ENCODE assay signal across 13 mouse cellular contexts in genomic region chr2:25172629-25173028, GRCm38 (mm10). TPM values are rescaled to one million over a fixed set of nuclear protein-coding genes. Genes with fewer than 3 reads are reported as not detected.
DNase-seq lines count a peak whose midpoint lies in the region; ATAC-seq and TF ChIP-seq lines count a peak whose summit lies in the region.
"Had no signal": no experiment of that assay in that cellular context is flagged by ENCODE, and none has a peak within 500 bp of the region (broad histone marks: within the 10 kb centered on the region; RNA-seq: fewer than 3 reads in every experiment).

No protein-coding gene starts in this region.

- peak overlapping the region; percentile 10; the same call in 1 of the 2 replicates for H3K4me3 ChIP-seq in heart, embryonic 10.5 days
- H3K4me3 ChIP-seq in embryonic facial prominence, embryonic 10.5 days: no peak overlapping the region
- no peak overlapping the region for H3K4me3 ChIP-seq in lung, postnatal 0 days (ENCODE audit: low read depth, low read length)
- H3K4me3 ChIP-seq: layer of hippocampus, adult 2 months had no signal

- H3K4me2 ChIP-seq in lung, postnatal 0 days (replicated peaks; ENCODE audit: low read depth, low read length): no peak overlapping the region
- H3K4me2 ChIP-seq: hindbrain, embryonic 14.5 days had no signal

- peaks cover 44% of the 10 kb centered on the region for H3K27me3 ChIP-seq in heart, embryonic 10.5 days (ENCODE audit: insufficient read depth, poor library complexity, severe bottlenecking)
- H3K27me3 ChIP-seq in embryonic facial prominence, embryonic 10.5 days (replicated peaks; ENCODE audit: low read depth, poor library complexity, severe bottlenecking): peaks cover 22% of the 10 kb centered on the region
- H3K27me3 ChIP-seq in lung, postnatal 0 days (replicated peaks; ENCODE audit: insufficient read depth, low read length): no peaks in the 10 kb centered on the region

- 58% methylated on average over 8 of the region's 8 CpGs for WGBS in heart, embryonic 10.5 days
- 72% methylated on average over 8 of the region's 8 CpGs for WGBS in embryonic facial prominence, embryonic 10.5 days
- 60% methylated on average over 8 of the region's 8 CpGs for WGBS in lung, postnatal 0 days

- H3K9ac ChIP-seq in lung, postnatal 0 days (replicated peaks; ENCODE audit: low read depth): no peak overlapping the region
- H3K9ac ChIP-seq: hindbrain, embryonic 14.5 days; liver, embryonic 14.5 days had no signal

- H3K36me3 ChIP-seq in heart, embryonic 10.5 days: no peaks in the 10 kb centered on the region
- no peaks in the 10 kb centered on the region for H3K36me3 ChIP-seq in embryonic facial prominence, embryonic 10.5 days (replicated peaks)
- no peaks in the 10 kb centered on the region for H3K36me3 ChIP-seq in lung, postnatal 0 days (ENCODE audit: insufficient read depth, low read length)

- peaks cover 65% of the 10 kb centered on the region for H3K4me1 ChIP-seq in heart, embryonic 10.5 days
- peaks cover 81% of the 10 kb centered on the region for H3K4me1 ChIP-seq in embryonic facial prominence, embryonic 10.5 days
- H3K4me1 ChIP-seq in lung, postnatal 0 days (ENCODE audit: insufficient read depth, low read depth, low read length): peaks cover 27% of the 10 kb centered on the region; the same call in 1 of the 2 replicates

- no peak for TF ChIP-seq CTCF in lung, postnatal 0 days (IDR thresholded peaks at IDR 0.05)

- no peak for TF ChIP-seq EP300 in lung, postnatal 0 days (IDR thresholded peaks at IDR 0.05)

- intact Hi-C loops in heart, postnatal 10 days (cut with DNase I): no loop called here

- ATAC-seq in lung, postnatal 0 days: peak; percentile 51

- no peaks in the 10 kb centered on the region for H3K9me3 ChIP-seq in heart, embryonic 10.5 days
- H3K9me3 ChIP-seq in embryonic facial prominence, embryonic 10.5 days: no peaks in the 10 kb centered on the region
- no peaks in the 10 kb centered on the region for H3K9me3 ChIP-seq in lung, postnatal 0 days (ENCODE audit: low read length)

- H3K27ac ChIP-seq in heart, embryonic 10.5 days: 0 out of 2 replicates have a peak overlapping the region, but pooled peaks have one; percentile 3
- peak overlapping the region; percentile 5; the same call in 1 of the 2 replicates for H3K27ac ChIP-seq in embryonic facial prominence, embryonic 10.5 days (replicated peaks)
- 0 out of 2 replicates have a peak overlapping the region, but pooled peaks have one; percentile 32 for H3K27ac ChIP-seq in lung, postnatal 0 days (ENCODE audit: low read length)
- H3K27ac ChIP-seq: hindbrain, embryonic 14.5 days; liver, embryonic 14.5 days had no signal

- no peak for DNase-seq in heart, embryonic 10.5 days (ENCODE audit: low spot score)
- no peak for DNase-seq in heart, adult 9 months (ENCODE audit: low spot score in 2 of 2)
- peak; percentile 79 for DNase-seq in 416B (ENCODE audit: low read depth)
- no peak for DNase-seq in embryonic facial prominence, embryonic 10.5 days (ENCODE audit: low spot score)
- DNase-seq in lung, postnatal 0 days (ENCODE audit: low spot score): peak; percentile 68
- DNase-seq in cerebellum, postnatal 25 days: no peak
- DNase-seq in left cerebral cortex, adult 8-10 months (ENCODE audit: low spot score in 2 of 2): no peak
- DNase-seq in heart, postnatal 10 days: no peak

RNA-seq across cellular contexts. Expression of gene Nrarp, which starts 7.9 kb away (rescaled TPM):
- 5.7 and 5.9 TPM in 2 replicates for polyA plus RNA-seq in heart, embryonic 10.5 days (2016; fragmentation: Nextera tagmentation; extraction: Ambion mirVana)
- 19.8 and 26.6 TPM in 2 replicates for polyA plus RNA-seq in embryonic facial prominence, embryonic 10.5 days (2016; fragmentation: Nextera tagmentation; extraction: Ambion mirVana)
- 14.1 and 16.0 TPM in 2 replicates for polyA plus RNA-seq in lung, postnatal 0 days (2015; fragmentation: Nextera tagmentation; extraction: Ambion mirVana)
- 10 to 100 TPM; 20.5 to 27.9 (median 23.4) TPM for total RNA-seq in left cerebral cortex, adult 8-10 months (2022)
- total RNA-seq in heart, postnatal 10 days (2021): 10 to 100 TPM; 23.9 to 25.1 TPM

RNA-seq across cellular contexts. Expression of gene Tor4a, which starts 24.1 kb away (rescaled TPM):
- polyA plus RNA-seq in heart, embryonic 10.5 days (2016; fragmentation: Nextera tagmentation; extraction: Ambion mirVana): 7.7 and 8.4 TPM in 2 replicates
- polyA plus RNA-seq in embryonic facial prominence, embryonic 10.5 days (2016; fragmentation: Nextera tagmentation; extraction: Ambion mirVana): 2.2 and 2.4 TPM in 2 replicates
- polyA plus RNA-seq in lung, postnatal 0 days (2015; fragmentation: Nextera tagmentation; extraction: Ambion mirVana): 13.8 and 14.8 TPM in 2 replicates
- 1 to 10 TPM; 2.2 to 3.4 (median 2.5) TPM for total RNA-seq in left cerebral cortex, adult 8-10 months (2022)
- 1 to 10 TPM; 5.6 to 6.5 TPM for total RNA-seq in heart, postnatal 10 days (2021)

RNA-seq across cellular contexts. Expression of gene Nelfb, which starts 38.7 kb away (rescaled TPM):
- polyA plus RNA-seq in heart, embryonic 10.5 days (2016; fragmentation: Nextera tagmentation; extraction: Ambion mirVana): 90.9 and 99.8 TPM in 2 replicates
- polyA plus RNA-seq in embryonic facial prominence, embryonic 10.5 days (2016; fragmentation: Nextera tagmentation; extraction: Ambion mirVana): 124 and 125 TPM in 2 replicates
- 74.0 and 80.1 TPM in 2 replicates for polyA plus RNA-seq in lung, postnatal 0 days (2015; fragmentation: Nextera tagmentation; extraction: Ambion mirVana)
- 10 to 100 TPM; 58.4 to 64.2 (median 59.4) TPM for total RNA-seq in left cerebral cortex, adult 8-10 months (2022)
- 10 to 100 TPM; 40.7 to 46.0 TPM for total RNA-seq in heart, postnatal 10 days (2021)

RNA-seq across cellular contexts. Expression of gene Stpg3, which starts 41.8 kb away (rescaled TPM):
- 0.10 TPM in 1 of 2 replicates, not detected in the other for polyA plus RNA-seq in heart, embryonic 10.5 days (2016; fragmentation: Nextera tagmentation; extraction: Ambion mirVana)
- polyA plus RNA-seq in embryonic facial prominence, embryonic 10.5 days (2016; fragmentation: Nextera tagmentation; extraction: Ambion mirVana): not detected in 2 replicates
- 0.12 TPM in 1 of 2 replicates, not detected in the other for polyA plus RNA-seq in lung, postnatal 0 days (2015; fragmentation: Nextera tagmentation; extraction: Ambion mirVana)
- under 1 TPM in 3 of 4 experiments, not detected in 1; 0.23 to 0.82 (median 0.30) TPM for total RNA-seq in left cerebral cortex, adult 8-10 months (2022)
- total RNA-seq in heart, postnatal 10 days (2021): not detected
- total RNA-seq: gastrocnemius, postnatal 4 days had no signal
- polyA plus RNA-seq: hindbrain, embryonic 14.5 days; liver, embryonic 14.5 days; midbrain, postnatal 0 days had no signal

RNA-seq across cellular contexts. Expression of gene Fam166a, which starts 45.9 kb away (rescaled TPM):
- polyA plus RNA-seq in heart, embryonic 10.5 days (2016; fragmentation: Nextera tagmentation; extraction: Ambion mirVana): 0.92 TPM in 1 of 2 replicates, not detected in the other
- 0.74 and 1.4 TPM in 2 replicates for polyA plus RNA-seq in embryonic facial prominence, embryonic 10.5 days (2016; fragmentation: Nextera tagmentation; extraction: Ambion mirVana)
- polyA plus RNA-seq in lung, postnatal 0 days (2015; fragmentation: Nextera tagmentation; extraction: Ambion mirVana): 0.32 and 0.98 TPM in 2 replicates
- total RNA-seq in left cerebral cortex, adult 8-10 months (2022): 1 to 10 TPM in 1 of 4 experiments, not detected in 3; 1.4 TPM
- not detected for total RNA-seq in heart, postnatal 10 days (2021)
- total RNA-seq: layer of hippocampus, adult 2 months; midbrain, postnatal 0 days had no signal
- polyA plus RNA-seq: hindbrain, embryonic 14.5 days; midbrain, postnatal 0 days had no signal

Comparison
In these comparisons a context has a peak if more than half of its experiments do, and no peak if none do; other contexts are left out.
1. DNase-seq: peak in 416B (single experiment) and lung, postnatal 0 days (single experiment); none in heart, embryonic 10.5 days (single experiment), heart, adult 9 months (0 of 2), embryonic facial prominence, embryonic 10.5 days (single experiment), cerebellum, postnatal 25 days (0 of 2), left cerebral cortex, adult 8-10 months (0 of 2) and heart, postnatal 10 days (0 of 2).
2. Peak in every context shown above with its lines, with median percentiles within 50 percentile points of each other: H3K27ac ChIP-seq.